Mouse (Mus musculus): Measurements from ENCODE around the gene Polr1c.

GRCm38 (mm10) chr17:46202421-46203071 lies 45.3 kb downstream of the Polr1c start, which contains the start of the genes Polh and Xpo5:
- no peak for TF ChIP-seq CTCF (IDR thresholded peaks at IDR 0.05; ENCODE audit: control insufficient read depth, insufficient read depth, insufficient read length)
- no peak for TF ChIP-seq FOSL1 (IDR thresholded peaks at IDR 0.05; ENCODE audit: insufficient read depth, low read length, poor library complexity, severe bottlenecking)
- TF ChIP-seq MAX (IDR thresholded peaks at IDR 0.05) = peak; percentile 61
- no peak for TF ChIP-seq MYOG (IDR thresholded peaks at IDR 0.05; ENCODE audit: control insufficient read depth, extremely low read depth, insufficient read length)

Measured in C2C12 (cell line).